Mouse (Mus musculus) bone marrow macrophage, adult 2 months (primary cell): ENCODE data around the gene 2810004N23Rik.

Experiments used
- CTCF ChIP-seq: IDR thresholded peaks from 2 replicates; pipeline ENCODE4 v1.5.1; 2012; ENCODE audit warnings: low read depth, mild to moderate bottlenecking, low read length, moderate library complexity
- POLR2A ChIP-seq: IDR thresholded peaks from 2 replicates; pipeline ENCODE4 v1.6.1; 2012; ENCODE audit warnings: mild to moderate bottlenecking, low read depth, low read length, borderline replicate concordance

DNA sequence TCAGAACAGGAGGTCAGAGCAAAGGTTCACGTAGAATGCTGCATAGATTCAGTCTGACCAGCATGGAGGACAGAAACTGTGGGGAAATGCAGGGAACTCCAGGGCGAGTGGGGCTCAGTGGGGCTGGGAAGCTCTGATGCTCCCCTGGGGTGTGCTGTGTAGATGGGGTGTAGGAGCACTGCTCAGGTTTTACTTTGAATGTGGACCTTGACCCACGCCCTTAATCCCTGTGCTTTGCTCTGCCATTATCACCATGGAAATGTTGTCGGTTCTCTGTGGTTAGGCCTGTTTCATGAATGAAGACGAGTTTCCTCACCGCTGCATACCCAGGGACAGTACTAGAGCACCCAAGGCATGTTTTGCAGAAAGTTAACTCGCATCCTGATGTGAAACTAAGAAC is 8.6 kb upstream of the 2810004N23Rik start:
- TF ChIP-seq CTCF (no peak), POLR2A (no peak)
